Mouse (Mus musculus) G1E-ER4 (cell line): ENCODE results near the gene Nbea. TPM values are rescaled to one million over a fixed set of nuclear protein-coding genes. Genes with fewer than 3 reads are reported as not detected.

Experiments used
- GATA1 ChIP-seq: IDR thresholded peaks from one replicate; pipeline ENCODE4 v1.8.0; 2012; ENCODE audit warnings: low read length, inconsistent platforms
- polyA plus RNA-seq: library from polyadenylated mRNA; stranded (reverse); fragments of >175 nt; gene quantifications from 2 replicates; pipeline ENCODE4 v1.2.3, GENCODE M21; 2012

The Nbea gene
- polyA plus RNA-seq, 1 experiment = not detected

DNA sequence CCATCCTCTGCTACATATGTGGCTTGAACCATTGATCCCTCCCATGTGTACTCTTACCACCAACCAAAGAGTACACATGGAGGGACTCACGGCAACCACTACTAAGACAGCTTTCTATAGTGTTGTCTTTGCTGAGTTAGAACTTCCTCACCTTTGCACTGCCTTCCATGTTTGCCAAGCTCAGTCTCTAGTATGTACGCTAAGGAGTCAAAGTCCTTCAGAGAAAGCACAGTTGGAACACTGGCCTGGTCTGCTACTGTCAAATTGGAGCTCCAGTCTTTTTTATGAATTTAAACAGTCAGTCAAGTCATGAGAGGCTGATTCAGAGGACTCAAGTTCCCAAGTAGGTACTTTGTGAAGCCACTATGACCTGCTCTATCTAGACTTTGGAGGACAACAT is 486.3 kb downstream of the Nbea start:
- TF ChIP-seq GATA1 = no peak

DNA sequence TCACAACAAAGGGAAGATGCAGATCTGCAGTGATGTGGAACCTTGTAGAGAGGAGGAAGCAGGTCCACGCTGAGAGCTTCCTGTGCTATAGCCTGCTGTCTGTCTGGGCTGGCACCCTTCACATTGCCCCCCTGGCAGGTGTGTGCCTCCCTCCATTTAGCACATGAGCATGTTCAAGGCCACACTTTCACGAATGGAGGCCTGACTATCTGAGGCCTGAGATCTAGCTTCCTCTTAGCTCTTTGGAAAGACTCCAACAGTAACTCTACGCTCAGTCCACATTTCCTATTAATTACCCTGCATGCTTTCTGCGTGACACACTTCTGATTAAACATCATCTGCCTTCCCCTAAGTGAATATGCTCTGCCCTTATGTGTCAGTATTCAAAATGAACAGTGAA is 490.4 kb downstream of the Nbea start:
- TF ChIP-seq GATA1 = no peak

- TF ChIP-seq GATA1 = no peak
Observed at GRCm38 (mm10) chr3:55688098-55688497, 495.4 kb downstream of the Nbea start.

- no peak for TF ChIP-seq GATA1
Observed at GRCm38 (mm10) chr3:55686993-55687392, 496.5 kb downstream of the Nbea start.

GRCm38 (mm10) chr3:55685627-55686026 is 497.9 kb downstream of the Nbea start:
- no peak for TF ChIP-seq GATA1

DNA sequence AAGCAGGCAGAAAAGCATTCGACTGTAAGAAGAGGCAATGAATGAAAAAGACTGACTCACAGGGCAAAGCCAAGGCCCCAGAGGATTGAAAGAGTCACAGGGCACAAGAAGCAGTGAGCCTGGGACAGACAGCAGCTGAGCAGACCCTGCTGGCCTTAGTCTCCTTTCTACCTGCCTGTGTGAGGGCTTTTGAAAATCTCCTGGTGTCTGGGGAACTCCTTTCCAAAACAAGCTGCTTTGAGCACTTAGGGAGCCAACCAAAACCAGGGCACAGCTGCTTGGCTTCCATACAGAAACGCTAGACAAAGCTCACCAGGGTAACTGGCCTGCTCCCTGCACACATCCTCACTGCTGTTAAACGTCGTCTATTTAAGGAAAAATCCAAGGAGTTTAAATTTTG is 498.6 kb downstream of the Nbea start:
- no peak for TF ChIP-seq GATA1

GRCm38 (mm10) chr3:55677691-55678090 is 505.8 kb downstream of the Nbea start:
- TF ChIP-seq GATA1 = no peak

DNA sequence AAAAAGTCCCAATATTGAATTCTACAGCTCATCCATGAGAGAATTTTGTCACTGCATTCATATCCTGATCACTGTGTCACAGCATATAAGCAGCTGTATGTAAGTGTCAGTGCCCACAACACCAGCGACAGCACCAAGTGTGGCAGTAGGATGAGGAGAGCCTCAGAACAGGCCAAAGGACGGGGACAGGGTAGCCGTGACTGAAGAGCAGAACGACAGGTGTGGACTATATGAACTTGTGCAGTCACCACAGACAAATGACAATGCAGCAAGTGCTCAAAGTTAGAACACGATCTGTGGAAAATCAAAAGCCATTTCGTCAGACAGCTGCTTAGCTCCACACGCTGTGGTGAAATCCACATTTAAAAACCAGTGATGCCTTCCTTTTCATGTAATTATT is 509.3 kb downstream of the Nbea start:
- no peak for TF ChIP-seq GATA1

GRCm38 (mm10) chr3:55667048-55667447 is 516.5 kb downstream of the Nbea start:
- no peak for TF ChIP-seq GATA1

DNA sequence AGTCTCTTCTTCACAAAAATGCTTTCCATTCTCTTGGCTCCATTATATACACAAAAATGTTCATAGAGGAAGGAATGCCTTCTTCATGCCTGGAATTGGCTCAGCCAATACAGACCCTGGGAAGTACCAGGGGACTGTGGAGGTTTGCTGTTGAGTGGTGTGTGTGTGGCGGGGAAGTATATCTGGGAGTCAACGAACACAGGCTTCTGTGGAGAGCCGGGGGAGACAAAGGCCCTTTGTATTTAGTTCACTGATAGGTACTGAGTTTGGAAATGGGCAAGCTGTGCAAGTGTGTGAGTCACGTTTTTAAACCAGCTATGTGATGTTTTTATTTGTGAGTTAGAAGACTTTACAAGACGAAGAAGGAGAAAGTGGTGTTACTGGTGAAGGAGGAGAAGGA is 517.6 kb downstream of the Nbea start:
- no peak for TF ChIP-seq GATA1

DNA sequence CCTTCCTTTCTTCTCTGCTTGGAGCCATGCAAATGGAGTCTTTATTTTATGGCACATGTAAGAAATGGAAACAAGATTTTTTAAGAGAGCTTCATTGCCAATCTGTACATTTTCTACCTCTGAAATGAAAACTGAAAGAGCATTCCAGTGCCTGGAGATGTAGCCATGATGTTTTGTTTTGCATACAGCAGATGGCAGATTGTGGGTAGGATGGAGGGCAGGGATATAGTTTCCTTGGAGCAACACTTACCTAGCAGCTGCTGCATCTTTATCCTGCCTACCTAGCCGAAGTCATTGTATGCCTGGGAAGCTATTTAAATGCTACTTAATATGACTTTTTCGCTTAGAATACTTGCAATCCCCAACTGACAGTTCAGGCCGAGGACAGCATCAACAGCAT is 518.8 kb downstream of the Nbea start:
- TF ChIP-seq GATA1 = no peak

GRCm38 (mm10) chr3:55661678-55662445 is 521.6 kb downstream of the Nbea start:
- TF ChIP-seq GATA1 = no peak

- no peak for TF ChIP-seq GATA1
Observed at GRCm38 (mm10) chr3:55660261-55660838, 523.2 kb downstream of the Nbea start.

GRCm38 (mm10) chr3:55659558-55660215 is 523.8 kb downstream of the Nbea start:
- TF ChIP-seq GATA1 = no peak

DNA sequence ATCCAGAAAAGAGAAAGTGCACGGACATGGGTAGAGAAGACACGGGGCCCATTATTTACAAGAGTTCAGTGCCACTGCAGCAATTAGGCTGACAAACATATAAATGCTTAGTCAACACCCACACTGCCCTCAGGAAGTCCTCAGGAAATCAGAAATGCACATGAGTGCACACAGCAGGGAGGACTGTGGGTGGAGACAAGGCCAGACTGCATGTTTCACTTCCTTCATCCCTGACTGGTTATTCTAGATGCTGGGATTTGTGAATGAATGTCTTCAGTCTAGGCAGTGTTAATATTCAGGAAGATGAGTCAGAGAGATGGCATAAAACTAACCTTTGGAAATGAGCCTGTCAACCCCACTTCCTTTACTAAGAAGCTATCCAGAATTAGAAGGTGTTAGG is 531.2 kb downstream of the Nbea start:
- TF ChIP-seq GATA1 = no peak

DNA sequence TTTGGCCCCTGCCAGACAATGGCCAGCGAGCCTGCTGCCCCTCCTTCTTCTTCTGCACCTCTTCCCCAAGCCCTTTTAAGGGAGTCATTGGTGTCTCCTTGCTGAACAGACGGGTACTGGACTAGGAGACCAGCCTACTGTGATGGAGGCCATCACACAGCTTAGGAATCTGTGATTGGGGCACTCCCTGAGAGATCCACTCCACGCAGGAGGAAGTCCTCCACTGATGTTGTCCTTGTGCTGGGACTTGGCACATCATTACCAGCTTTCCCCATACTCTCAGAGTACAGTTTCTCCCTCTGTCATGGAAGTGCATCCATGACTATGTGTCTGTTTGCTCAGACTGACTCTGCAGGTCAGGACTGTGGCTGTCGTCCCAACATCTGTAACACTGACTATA is 531.6 kb downstream of the Nbea start:
- no peak for TF ChIP-seq GATA1

GRCm38 (mm10) chr3:55649541-55649940 is 534.0 kb downstream of the Nbea start:
- no peak for TF ChIP-seq GATA1
